Mouse (Mus musculus): Measurements from ENCODE around the gene Tsr3.
"Not testable (repeated sequence)": the region's sequence is repeated elsewhere in the genome, so short reads cannot be mapped to it uniquely, and the experiment has no call there.

Tsr3 gene

DNA sequence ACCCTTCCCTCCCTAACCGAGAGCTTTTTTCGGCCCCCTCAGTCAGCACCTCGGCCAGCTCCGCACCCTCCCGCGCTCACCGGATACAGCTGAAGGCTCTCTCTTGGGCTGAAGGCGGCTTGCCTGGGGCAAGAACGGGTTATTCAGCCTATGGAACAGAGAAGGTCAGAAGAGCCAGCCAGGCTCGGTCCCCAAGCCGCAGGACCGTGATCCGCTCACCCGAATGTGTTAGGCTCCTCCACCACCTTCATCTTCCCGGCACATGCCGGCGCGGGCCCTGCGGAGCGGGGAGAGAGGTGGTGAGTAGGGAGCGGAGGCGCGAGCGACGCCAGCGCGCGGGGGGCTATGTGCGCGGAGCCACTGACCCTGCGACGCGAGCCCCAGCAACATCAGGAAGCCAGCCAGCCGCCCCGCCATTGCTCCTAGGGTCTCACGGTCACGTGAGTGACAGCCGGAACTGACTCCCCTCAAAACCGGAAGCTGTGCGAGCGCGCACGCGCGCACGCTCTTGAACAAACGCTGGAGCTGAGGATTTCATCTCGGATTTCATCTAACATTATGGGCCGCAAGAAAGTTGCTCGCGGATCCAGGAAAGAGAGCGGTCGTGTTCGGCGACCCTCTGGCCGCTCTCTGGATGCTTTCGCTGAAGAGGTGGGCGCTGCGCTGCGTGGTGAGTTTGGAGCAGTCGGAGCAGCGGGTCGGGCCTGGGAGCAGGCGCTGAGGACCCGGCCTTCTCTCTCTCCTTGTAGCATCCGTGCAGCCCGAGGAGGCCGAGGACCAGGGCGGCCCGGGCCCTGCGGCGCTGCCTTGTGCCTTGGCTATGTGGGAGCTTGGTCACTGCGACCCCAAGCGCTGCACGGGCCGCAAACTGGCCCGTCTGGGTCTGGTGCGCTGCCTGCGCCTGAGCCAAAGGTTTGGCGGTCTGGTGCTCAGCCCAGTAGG is at the start of gene Tsr3, which contains the start of gene Gnptg:
Gene Tsr3, plus strand, starts transcription at position 476 of the 942 bp plus-strand sequence.
Gene Gnptg, minus strand, starts transcription at position 430 of the 942 bp plus-strand sequence.
- peak; percentile 92 for DNase-seq

GRCm38 (mm10) chr17:25202401-25202800 is 37.6 kb upstream of the Tsr3 start:
- DNase-seq, result no peak

DNA sequence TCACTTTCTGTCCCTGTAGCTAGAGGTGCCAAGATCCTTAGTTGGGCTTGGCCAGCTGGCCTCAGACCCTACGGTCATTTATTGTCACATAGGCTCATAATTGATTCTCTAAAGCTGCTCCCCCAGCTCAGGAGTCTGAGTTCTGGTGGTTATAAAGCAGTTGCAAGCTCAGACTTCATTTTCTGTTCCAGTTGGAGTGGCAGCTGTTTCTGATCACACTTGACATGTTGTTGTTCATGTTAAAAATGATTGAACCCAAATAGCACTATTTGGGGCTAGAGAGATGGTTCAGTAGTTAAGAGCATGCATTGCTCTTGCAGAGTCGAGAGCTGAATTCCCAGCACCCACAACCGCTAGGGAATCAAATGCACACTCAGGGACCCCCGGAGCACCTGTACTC is 30.0 kb upstream of the Tsr3 start:
- peak; percentile 20 for DNase-seq

DNA sequence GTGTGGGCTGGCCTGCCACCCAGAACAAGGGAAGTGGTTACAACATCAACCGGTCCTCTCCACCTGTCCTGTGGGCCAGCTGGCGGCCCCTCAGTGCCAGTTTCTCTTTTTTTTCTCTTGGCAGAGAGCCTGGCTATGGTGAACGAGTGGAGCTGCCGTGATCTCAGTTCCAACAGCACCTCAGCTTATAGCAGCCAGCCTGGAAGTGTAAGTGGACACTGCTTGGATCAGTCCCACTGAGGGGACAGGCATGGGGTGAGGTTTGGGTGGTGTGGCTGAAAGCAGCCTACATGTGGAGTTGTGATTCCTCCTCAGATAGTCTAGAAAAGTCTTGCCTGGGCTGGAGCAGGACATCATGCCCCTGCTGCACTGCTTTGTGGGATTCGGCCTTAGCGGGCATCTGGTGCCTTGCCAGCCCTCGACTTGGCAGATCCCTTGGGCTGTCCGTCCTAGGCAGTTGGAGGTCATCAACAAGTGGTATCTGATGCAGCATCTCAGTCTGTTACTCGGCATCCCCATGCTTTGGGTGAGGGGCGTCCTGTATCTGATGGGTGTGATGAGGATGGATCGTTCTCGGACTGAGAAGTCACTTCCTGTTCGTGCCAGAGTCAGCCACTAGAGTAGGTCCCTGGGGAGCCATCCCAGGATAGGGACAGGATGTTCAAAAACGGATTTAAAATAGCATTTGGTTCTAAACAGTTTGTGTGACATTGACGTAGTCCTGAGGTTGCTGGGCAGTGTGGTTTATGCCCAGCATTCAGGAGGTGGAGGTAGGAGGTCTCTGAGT is 29.1 kb upstream of the Tsr3 start:
- peak; percentile 64 for DNase-seq

- no peak for DNase-seq
Measured at GRCm38 (mm10) chr17:25211705-25212104, 28.3 kb upstream of the Tsr3 start.

- DNase-seq, result no peak
Measured at GRCm38 (mm10) chr17:25215431-25215830, 24.5 kb upstream of the Tsr3 start.

DNA sequence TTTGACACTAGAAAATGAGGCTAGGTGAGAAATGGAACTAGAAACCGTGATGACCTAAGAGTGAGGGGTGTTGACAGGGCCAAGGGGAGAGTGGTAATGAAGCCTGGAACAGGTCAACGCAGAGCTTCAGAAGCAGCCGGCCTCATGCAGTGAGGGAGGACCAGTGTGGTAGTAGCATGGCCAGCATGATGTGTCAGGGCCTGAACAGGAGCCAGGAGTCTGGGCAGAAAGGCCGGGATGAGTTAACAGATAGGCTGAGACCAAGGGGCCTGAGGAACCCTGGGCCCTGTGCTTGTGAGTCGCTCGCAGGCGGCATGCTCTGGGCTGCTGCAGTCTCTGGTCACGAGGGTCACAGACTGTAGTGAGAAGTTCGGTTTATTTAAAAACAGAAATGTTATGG is 21.0 kb upstream of the Tsr3 start:
- DNase-seq, result no peak

DNA sequence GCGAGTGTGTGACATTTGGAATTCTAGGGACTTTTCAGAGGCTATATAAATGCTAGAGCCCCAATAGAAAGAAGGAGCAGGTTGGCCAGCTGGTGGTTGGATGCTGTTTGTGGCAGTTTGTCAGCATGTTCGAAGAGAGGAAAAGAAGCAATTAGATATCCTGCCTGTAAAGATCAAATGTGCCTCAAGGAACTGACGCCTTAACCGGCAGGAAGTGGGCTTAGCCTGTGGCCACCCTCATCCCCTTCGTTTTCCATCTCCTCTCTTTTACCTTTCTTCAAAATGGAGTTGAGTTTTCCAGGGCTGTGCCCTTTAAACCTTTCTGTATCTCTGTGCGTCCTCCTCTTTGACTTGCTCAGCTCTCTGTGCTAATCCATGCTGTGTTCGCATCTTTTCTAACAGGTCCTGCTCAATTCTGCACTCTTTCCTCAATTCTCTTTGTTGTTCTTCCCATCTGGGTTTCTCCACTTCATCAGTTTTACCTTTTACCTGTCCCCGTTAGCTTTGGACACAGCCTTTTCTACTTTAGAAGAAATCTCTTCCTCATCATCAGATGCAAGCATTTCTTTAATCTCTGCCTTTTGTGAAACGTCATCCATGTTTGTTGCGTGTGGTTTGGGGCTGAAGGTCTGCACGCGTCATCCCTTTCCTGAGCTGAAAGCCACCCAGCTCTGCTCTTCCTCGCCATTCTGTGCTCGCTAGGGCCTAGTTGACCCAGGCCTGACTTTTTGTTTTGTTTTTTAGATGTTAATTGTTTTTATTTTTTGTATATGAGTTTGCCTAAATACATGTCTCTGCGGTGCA is 20.3 kb upstream of the Tsr3 start:
- DNase-seq, result no peak

DNA sequence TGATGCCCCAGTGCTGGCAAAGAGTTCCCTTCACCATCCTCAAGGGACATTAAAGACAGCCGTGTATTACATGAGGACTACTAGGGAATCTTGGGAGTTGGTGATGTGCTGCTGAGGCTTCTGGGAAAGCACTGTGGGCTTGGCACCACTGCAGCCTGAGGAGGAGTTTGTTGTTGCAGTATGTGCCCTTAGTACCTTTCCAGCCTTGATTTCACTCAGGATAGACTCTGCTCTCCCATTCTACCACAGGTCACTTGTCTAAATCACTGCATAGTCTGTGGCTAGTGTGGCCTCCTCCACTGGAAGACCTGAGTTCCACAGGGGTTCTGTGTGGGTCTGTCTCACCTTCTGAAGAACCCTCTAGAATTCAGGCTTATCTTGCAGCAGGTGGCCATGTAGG is 19.2 kb upstream of the Tsr3 start:
- DNase-seq, result no peak

DNA sequence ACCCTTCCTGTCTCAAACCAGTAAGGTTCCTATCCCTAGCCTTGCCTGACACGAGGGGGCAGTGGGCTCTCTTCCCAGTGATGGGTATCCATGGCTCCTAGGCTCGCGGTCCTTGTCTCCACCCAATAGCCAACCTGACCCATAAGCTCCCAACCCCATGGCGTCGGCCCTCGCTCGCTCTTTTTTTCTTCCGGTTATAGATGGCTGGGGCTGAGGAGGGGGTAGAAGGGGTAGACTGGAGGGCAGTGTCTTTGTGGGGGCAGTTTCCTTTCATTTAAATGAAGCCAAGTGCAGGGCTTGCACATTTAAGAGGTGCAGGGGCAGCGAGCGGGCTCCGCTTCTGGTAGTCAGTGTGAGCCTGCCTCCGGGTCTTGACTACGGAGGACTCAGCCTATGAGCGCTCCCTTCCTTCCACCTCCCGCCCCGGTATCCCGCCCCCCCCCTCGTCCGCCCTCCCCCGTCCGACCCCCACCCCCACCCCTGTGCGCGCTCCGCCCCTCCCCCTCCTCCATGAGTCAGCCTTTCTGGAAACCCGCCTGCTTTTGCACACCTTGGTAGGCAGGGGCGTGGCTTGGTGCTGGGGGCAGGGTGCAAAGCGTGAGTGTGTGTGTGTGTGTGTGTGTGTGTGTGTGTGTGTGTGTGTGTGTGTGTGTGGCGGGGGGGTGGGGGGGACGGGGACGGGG is 18.0 kb upstream of the Tsr3 start:
- DNase-seq, result peak; percentile 68

DNA sequence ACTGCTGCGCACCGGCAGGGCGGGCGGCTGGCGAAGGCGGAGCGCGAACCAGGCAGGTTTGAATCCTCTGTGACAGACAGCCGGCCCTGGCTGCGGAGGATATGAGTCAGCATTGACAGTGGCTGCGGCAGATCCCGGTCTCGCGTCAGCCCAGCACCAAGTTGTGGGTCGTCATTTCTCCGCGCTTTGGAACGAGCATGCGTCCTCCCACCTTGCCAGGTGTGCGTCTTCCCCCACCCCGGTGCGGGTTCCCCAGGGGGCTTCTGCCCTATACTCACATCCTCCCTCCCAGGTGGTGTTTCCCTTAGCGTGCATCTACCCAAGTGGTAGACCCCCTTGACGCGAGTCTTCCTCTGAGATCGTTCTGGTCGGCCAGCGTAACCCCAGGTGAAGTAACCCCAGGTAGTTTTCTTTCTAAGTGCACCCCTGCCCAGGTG is 17.4 kb upstream of the Tsr3 start:
- DNase-seq, result not testable (repeated sequence)

GRCm38 (mm10) chr17:25222951-25223601 is 16.9 kb upstream of the Tsr3 start:
- DNase-seq, result no peak

- peak; percentile 11 for DNase-seq
Measured at GRCm38 (mm10) chr17:25224586-25225222, 15.3 kb upstream of the Tsr3 start.

DNA sequence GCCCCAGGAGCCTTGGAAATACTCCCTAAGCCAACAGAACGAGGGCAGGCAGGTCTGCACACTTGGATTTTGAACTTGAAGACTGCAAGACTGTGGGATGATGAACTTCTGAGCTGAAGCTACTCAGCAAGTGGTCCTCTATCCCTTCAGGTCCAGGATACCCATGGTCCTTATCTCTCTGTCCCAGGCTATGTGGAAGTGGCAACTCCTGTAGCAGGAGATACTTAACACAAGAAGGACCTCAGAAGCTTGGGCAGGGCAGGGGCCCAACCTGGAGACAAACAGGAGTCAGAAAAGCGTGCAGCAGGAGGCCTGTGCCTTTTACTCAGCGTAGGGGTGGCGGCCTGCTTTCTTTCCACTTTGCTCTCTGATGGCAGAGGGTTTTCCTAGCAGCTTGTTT is 14.3 kb upstream of the Tsr3 start:
- no peak for DNase-seq

DNA sequence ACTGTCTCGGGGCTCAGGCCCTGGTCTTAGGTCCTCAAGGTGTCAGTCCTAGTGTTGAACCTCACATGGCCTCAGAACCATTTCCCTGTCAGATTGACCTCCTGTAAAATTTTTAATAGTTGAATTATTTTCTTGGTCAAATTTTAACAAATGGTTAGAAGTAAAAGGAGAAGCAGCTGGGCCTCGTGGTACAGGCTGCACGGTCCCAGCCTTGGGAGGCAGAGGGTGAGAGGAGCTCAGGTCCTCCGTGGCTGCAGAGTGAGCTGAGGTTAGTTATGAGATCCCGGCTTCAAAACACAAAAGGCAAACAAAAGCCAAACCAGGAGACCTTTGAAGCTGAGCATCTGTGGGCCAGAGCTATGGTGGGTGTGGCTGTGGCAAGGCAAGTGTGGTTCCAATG is 12.0 kb upstream of the Tsr3 start:
- no peak for DNase-seq

- DNase-seq, result peak; percentile 9
Measured at GRCm38 (mm10) chr17:25230014-25230655, 9.8 kb upstream of the Tsr3 start.

DNA sequence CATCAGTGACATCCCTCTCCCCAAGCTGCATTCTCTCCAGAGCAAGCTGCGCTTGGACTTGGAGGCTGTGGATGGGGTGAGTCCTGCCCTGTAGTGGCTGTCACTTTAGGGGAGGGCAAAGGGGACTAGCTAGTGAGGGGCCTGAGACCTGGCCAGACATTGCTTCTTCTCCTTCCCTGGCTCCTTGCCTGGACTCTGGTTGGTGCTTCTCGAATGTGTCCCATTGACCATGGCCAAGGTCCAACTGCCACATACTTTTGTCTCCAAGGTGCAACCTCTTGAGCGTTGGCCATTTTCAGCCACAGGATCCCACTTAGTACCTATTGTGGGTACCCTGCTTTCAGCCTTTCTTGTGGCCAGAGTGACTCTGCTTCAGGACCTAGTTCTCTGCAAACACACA is 9.3 kb upstream of the Tsr3 start:
- DNase-seq, result peak; percentile 25

GRCm38 (mm10) chr17:25231621-25232020 is 8.3 kb upstream of the Tsr3 start:
- not testable (repeated sequence) for DNase-seq

DNA sequence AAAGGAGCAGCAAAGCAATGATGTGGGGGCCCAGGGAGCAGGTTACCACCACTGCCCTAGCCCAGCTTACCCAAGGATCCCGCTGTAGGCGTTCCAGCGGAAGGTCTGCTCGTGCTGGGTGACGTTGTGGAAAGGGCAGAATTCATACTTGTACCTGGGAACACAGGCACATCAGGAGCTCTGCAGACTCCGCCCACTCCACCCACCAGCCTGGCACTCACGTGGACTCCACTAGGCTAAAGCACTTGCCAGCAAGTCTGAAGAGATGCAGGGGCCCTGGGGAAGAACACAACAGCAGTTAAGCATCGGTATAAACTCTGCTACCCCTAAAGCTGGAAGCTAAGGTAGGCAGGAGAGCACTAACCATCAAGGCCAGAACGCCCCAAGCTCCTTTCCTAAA is 4.3 kb upstream of the Tsr3 start:
- no peak for DNase-seq

DNA sequence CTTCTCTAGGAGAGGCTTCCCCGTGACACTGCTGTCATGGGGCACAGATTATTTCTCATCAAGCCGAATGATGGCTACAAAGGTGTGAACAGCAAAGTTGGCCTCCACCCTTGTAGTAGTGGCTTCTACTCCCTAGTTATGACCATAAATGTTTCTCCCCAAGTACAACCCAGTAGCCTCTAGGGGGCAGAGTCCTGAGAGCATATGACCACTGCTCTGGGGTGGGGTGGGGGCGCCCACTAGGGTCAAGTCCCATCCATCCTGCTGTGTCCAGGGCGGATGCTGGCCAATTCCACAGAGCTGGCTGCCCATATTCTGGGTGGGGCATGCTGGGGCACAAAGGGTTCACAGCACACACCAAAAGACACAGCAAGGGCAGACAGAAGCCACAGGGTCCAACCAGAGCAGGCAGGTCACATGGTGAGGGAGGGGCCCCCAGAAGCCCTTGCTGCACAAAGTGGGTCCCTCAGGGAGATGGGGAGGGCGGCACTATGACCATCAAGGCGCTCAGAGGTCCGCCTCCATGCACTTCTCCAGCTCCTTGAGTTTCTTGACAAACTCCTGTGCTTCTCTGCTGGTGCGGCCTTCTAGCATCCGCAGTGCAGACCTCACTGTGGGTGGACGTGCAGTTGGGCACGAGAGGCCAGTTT is 3.3 kb downstream of the Tsr3 start:
- no peak for DNase-seq
